8 mouse cellular contexts compared by ENCODE assay signal in the genomic region with DNA sequence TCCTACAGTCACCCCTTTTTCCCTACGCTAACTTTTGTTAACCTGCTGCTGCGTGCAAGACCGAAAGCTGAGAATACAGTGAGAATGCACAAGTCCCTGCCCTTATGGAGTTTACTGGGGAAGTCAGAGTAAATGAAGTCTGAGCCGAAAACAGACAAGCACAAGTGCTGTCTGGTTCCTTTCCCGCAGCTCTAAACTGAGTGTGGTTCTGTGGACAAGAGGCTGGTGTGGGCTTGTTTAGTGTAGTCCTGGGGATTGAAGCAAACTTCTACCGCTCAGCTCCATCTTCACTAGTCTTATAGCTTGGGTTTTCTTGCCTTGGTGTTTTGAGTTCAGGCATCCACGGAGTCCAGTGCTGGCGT. TPM values are rescaled to one million over a fixed set of nuclear protein-coding genes. Genes with fewer than 3 reads are reported as not detected.
DNase-seq lines count a peak whose midpoint lies in the region; ATAC-seq and TF ChIP-seq lines count a peak whose summit lies in the region.

No protein-coding gene starts in this region.

- H3ac ChIP-seq in C2C12 (ENCODE audit: control insufficient read depth, insufficient read length, low read depth) = peak overlapping the region; percentile 64

- H3K27ac ChIP-seq in forebrain, embryonic 12.5 days = peak overlapping the region; percentile 70
- H3K27ac ChIP-seq in liver, embryonic 14.5 days = peak overlapping the region; percentile 29

- no peaks in the 10 kb centered on the region for H3K27me3 ChIP-seq in C2C12 (ENCODE audit: control insufficient read depth, insufficient read depth, insufficient read length)
- no peaks in the 10 kb centered on the region for H3K27me3 ChIP-seq in forebrain, embryonic 12.5 days
- H3K27me3 ChIP-seq in liver, embryonic 14.5 days (ENCODE audit: control insufficient read depth, insufficient read depth, low read length) = no peaks in the 10 kb centered on the region

- no peak for DNase-seq in frontal cortex, adult 2 months (ENCODE audit: extremely low spot score in 1 of 2, low spot score in 1 of 2)
- DNase-seq in liver, embryonic 14.5 days (ENCODE audit: low read depth in 3 of 3, low spot score in 3 of 3) = no peak
- DNase-seq in Muller cell, postnatal 12 days (ENCODE audit: inconsistent ontology term) = no peak
- no peak for DNase-seq in urinary bladder, postnatal 36 days (ENCODE audit: low spot score in 2 of 2)
- DNase-seq in kidney, postnatal 25 days = no peak

- no peak for TF ChIP-seq EP300 in liver, embryonic 14.5 days (IDR thresholded peaks at IDR 0.05; ENCODE audit: low read depth)

- H3K79me3 ChIP-seq in C2C12 (ENCODE audit: low read depth) = peaks cover 39% of the 10 kb centered on the region

- no peaks in the 10 kb centered on the region for H3K36me3 ChIP-seq in C2C12 (ENCODE audit: control insufficient read depth, insufficient read depth)
- no peaks in the 10 kb centered on the region for H3K36me3 ChIP-seq in forebrain, embryonic 12.5 days (replicated peaks)
- H3K36me3 ChIP-seq in liver, embryonic 14.5 days (replicated peaks; ENCODE audit: control insufficient read depth, insufficient read depth, low read depth) = no peaks in the 10 kb centered on the region

- H3K79me2 ChIP-seq in C2C12 (ENCODE audit: control insufficient read depth, insufficient read depth) = peaks cover 46% of the 10 kb centered on the region

- peaks cover 36% of the 10 kb centered on the region for H3K4me1 ChIP-seq in forebrain, embryonic 12.5 days
- peaks cover 21 to 28% of the 10 kb centered on the region in 2 experiments for H3K4me1 ChIP-seq in liver, embryonic 14.5 days (replicated peaks; ENCODE audit: control insufficient read depth in 2 of 2, insufficient read depth in 2 of 2, low read length in 1 of 2)

- H3K9me3 ChIP-seq in forebrain, embryonic 12.5 days = no peaks in the 10 kb centered on the region
- no peaks in the 10 kb centered on the region for H3K9me3 ChIP-seq in liver, embryonic 14.5 days (ENCODE audit: control insufficient read depth, low read length)

- peak overlapping the region; percentile 74 for H3K4me2 ChIP-seq in forebrain, embryonic 12.5 days
- peak overlapping the region; percentile 97 for H3K4me2 ChIP-seq in liver, embryonic 14.5 days (ENCODE audit: low read depth)

- 45% methylated on average over 8 of the region's 8 CpGs for WGBS in forebrain, embryonic 12.5 days
- WGBS in liver, embryonic 14.5 days (ENCODE audit: insufficient replicate concordance) = 38% methylated on average over 8 of the region's 8 CpGs

- H3K4me3 ChIP-seq in C2C12 (ENCODE audit: insufficient read depth, poor library complexity, severe bottlenecking) = peak overlapping the region; percentile 84
- H3K4me3 ChIP-seq in forebrain, embryonic 12.5 days (replicated peaks) = peak overlapping the region; percentile 99
- peak overlapping the region; percentile 50 to 93 for H3K4me3 ChIP-seq in liver, embryonic 14.5 days (ENCODE audit: insufficient read depth in 1 of 2, low read depth in 2 of 2, low read length in 2 of 2)

- ATAC-seq in frontal cortex, adult (ENCODE audit: low TSS enrichment) = peak; percentile 45
- ATAC-seq in forebrain, embryonic 12.5 days (ENCODE audit: low FRiP score) = peak; percentile 28; the same call in 1 of the 2 replicates
- ATAC-seq in liver, embryonic 14.5 days (ENCODE audit: insufficient read depth) = peak; percentile 20

- peak overlapping the region; percentile 94 for H3K9ac ChIP-seq in forebrain, embryonic 12.5 days
- H3K9ac ChIP-seq in liver, embryonic 14.5 days (replicated peaks) = peak overlapping the region; percentile 50

- TF ChIP-seq CTCF in C2C12 (IDR thresholded peaks at IDR 0.05; ENCODE audit: control insufficient read depth, insufficient read depth, insufficient read length) = no peak
- TF ChIP-seq CTCF in liver, embryonic 14.5 days (IDR thresholded peaks at IDR 0.05; ENCODE audit: low read depth) = no peak

TF ChIP-seq in C2C12, 6 proteins besides CTCF, POLR2A, EP300 and RAD21:
- TF ChIP-seq CEBPB (IDR thresholded peaks at IDR 0.05; ENCODE audit: low read depth) (no peak), FOSL1 (IDR thresholded peaks at IDR 0.05; ENCODE audit: insufficient read depth, low read length, poor library complexity, severe bottlenecking) (no peak), MAX (IDR thresholded peaks at IDR 0.05) (no peak), MYOD1 (IDR thresholded peaks at IDR 0.05; ENCODE audit: control insufficient read depth, insufficient read length, low read depth) (no peak)

RNA-seq across cellular contexts. Expression of a gene that starts 0.4 kb away (rescaled TPM):
- polyA plus RNA-seq in frontal cortex, adult 2 months (2012; rRNA removed) = 54.9 and 57.5 TPM in 2 replicates
- polyA plus RNA-seq in C2C12 (2012; fragmentation: generic; extraction: Trizol) = 53.4 TPM
- polyA plus RNA-seq in forebrain, embryonic 12.5 days (2016; fragmentation: Nextera tagmentation; extraction: Ambion mirVana) = 121 and 125 TPM in 2 replicates
- 8.8 and 11.4 TPM in 2 replicates for polyA plus RNA-seq in liver, embryonic 14.5 days (2012; rRNA removed)
- polyA plus RNA-seq in liver, embryonic 14.5 days (2014; fragmentation: Nextera tagmentation; extraction: Ambion mirVana) = 15.6 and 17.9 TPM in 2 replicates

RNA-seq across cellular contexts. Expression of a gene that starts 18.5 kb away (rescaled TPM):
- polyA plus RNA-seq in frontal cortex, adult 2 months (2012; rRNA removed) = 36.7 and 42.6 TPM in 2 replicates
- 76.4 TPM for polyA plus RNA-seq in C2C12 (2012; fragmentation: generic; extraction: Trizol)
- 55.9 and 56.6 TPM in 2 replicates for polyA plus RNA-seq in forebrain, embryonic 12.5 days (2016; fragmentation: Nextera tagmentation; extraction: Ambion mirVana)
- polyA plus RNA-seq in liver, embryonic 14.5 days (2012; rRNA removed) = 26.4 and 39.5 TPM in 2 replicates
- polyA plus RNA-seq in liver, embryonic 14.5 days (2014; fragmentation: Nextera tagmentation; extraction: Ambion mirVana) = 26.5 and 30.2 TPM in 2 replicates
